Mouse (Mus musculus): ENCODE data around the gene Csad. TPM values are rescaled to one million over a fixed set of nuclear protein-coding genes. Genes with fewer than 3 reads are reported as not detected.

Csad gene
- 10 to 100 TPM; 26.8 to 29.9 TPM for total RNA-seq (2021)

GRCm38 (mm10) chr15:102204674-102205505 is at the start of gene Csad:
Gene Csad, minus strand, starts transcription at chr15:102204724.
- DNase-seq, result no peak

GRCm38 (mm10) chr15:102250521-102250920 is 46.0 kb upstream of the Csad start:
- DNase-seq, result no peak

GRCm38 (mm10) chr15:102249967-102250366 is 45.4 kb upstream of the Csad start:
- DNase-seq, result no peak

- DNase-seq, result peak; percentile 57
Measured at GRCm38 (mm10) chr15:102249251-102249691, 44.7 kb upstream of the Csad start.

GRCm38 (mm10) chr15:102248812-102249191 is 44.3 kb upstream of the Csad start:
- DNase-seq, result no peak

GRCm38 (mm10) chr15:102248131-102248811 is 43.7 kb upstream of the Csad start:
- no peak for DNase-seq

- DNase-seq, result peak; percentile 80
Measured at GRCm38 (mm10) chr15:102247252-102248130, 43.0 kb upstream of the Csad start.

GRCm38 (mm10) chr15:102246866-102247251 is 42.3 kb upstream of the Csad start:
- DNase-seq, result peak; percentile 96

- peak; percentile 75 for DNase-seq
Measured at GRCm38 (mm10) chr15:102245891-102246741, 41.6 kb upstream of the Csad start.

GRCm38 (mm10) chr15:102245461-102245881 is 40.9 kb upstream of the Csad start:
- no peak for DNase-seq

- no peak for DNase-seq
Measured at GRCm38 (mm10) chr15:102244306-102245191, 40.0 kb upstream of the Csad start.

- DNase-seq, result no peak
Measured at GRCm38 (mm10) chr15:102243229-102244190, 39.0 kb upstream of the Csad start.

- DNase-seq, result no peak
Measured at GRCm38 (mm10) chr15:102242404-102243228, 38.1 kb upstream of the Csad start.

GRCm38 (mm10) chr15:102240607-102241006 is 36.1 kb upstream of the Csad start:
- DNase-seq, result peak; percentile 60

- no peak for DNase-seq
Measured at GRCm38 (mm10) chr15:102239851-102240250, 35.3 kb upstream of the Csad start.

GRCm38 (mm10) chr15:102239260-102239590 is 34.7 kb upstream of the Csad start:
- peak; percentile 88 for DNase-seq

- no peak for DNase-seq
Measured at GRCm38 (mm10) chr15:102238543-102239259, 34.2 kb upstream of the Csad start.
